Mouse (Mus musculus): Measurements from ENCODE around the gene Trak1.

DNA sequence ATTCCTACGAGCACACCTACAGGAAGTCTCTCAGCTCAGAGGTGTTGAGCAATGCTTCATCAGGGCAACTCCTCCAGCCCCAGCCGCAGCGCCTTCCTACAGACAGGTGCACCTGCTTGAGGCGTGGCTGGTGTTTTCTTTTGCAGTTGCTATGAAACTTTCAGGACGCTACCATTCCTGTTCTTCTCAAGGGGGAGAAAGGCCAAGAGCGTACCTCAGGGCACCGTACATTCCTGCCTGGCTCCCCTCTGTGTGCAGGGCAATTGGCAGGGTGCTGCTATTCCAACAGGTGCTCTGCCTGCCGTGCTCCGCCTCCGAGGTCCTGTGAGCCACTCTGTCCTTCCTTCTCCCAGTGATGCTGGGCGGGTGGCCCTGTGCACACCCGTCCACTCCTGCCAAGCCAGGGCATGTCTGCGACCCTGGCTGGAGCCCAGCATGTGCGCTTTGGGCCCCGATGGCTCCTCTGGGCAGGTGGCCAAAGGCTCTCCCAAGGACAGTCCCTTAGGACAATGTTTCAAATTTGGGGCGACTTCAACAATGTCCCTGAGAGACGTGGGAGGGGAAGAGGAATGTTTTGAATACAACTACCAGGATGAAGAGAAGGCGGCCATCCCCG lies 118.4 kb downstream of the Trak1 start:
- TF ChIP-seq GATA1 (IDR thresholded peaks at IDR 0.05; ENCODE audit: borderline replicate concordance, low read length) (no peak), FLI1 (IDR thresholded peaks at IDR 0.05; ENCODE audit: low read length) (no peak)

Data from megakaryocyte, embryonic 14.5 days (primary cell).